Mouse (Mus musculus) cerebellum, postnatal 10 days (tissue): ENCODE measurements around the gene Kank1.

Experiments used
- DNase-seq, 2 experiments: peaks; one replicate each; pipeline ENCODE4 v3.0.0; 2021; ENCODE audit warnings: mixed read lengths in 2 of 2

The Kank1 gene

DNA sequence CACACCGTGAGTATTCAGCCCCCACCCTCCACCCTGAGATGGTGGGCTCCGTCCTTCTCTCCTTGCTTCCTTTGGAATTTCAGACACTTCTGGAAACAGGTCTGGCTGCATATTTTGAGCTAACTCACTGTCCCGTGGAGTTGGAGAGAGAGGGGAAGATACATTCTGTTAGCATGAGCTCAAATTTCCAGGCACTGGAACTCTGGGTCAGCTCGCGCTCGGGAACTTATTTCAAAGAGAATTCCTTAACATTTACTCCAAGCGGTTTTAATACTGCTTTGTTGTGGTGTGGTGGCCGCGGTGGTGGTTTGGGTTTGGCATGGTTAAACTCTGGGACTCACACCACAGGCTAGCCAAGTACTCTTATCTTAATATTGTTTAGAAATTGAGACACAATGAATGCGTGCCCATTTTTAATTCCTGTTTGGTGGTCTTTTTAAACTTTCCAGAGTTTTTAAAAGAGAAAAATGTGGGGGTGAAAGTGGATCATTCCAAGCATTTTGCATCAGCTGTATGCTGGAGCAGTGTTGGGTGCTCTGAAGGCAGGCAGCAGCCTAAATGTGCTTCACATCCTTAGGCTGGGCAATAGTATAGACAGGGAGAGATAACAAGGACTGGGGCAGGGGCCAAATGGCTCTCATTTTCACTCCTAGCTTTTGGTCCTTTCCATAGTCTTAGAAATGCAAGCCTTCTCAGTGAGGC lies 170.6 kb downstream of the Kank1 start:
- DNase-seq: no peak

DNA sequence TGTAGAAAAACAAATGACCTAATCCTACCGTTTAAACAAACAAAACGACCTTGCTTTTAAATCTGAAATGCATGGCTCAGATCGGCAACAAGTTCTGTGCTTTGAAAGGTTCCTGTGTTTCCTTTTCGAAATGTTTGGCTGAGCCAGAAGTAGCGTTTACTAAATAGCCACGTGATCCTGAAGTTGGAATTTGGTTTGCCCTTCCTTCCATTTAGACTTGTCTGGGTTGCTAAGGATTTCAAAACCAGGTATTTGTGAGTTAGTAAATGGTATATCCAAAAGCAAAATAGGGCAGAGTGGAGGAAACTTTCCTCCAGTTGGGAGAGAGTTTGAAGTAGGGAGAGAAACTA lies 171.1 kb downstream of the Kank1 start:
- no peak for DNase-seq

DNA sequence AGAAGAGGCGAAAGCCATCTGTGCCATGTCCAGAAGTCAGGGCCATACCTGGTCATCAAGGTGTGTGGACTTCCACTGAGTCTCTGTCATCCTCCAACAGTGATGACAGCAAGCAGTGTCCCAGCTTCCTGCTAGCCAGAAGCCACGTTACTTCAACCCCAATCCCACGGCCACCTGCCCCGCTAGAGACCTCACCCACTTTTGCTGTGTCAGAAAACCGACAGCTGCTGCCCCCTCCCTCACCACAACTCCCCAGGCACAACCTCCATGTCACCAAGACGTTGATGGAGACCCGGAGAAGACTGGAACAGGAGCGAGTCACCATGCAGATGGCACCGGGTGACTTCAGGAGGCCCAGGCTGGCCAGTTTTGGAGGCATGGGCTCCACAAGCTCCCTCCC lies 172.5 kb downstream of the Kank1 start:
- no peak for DNase-seq

DNA sequence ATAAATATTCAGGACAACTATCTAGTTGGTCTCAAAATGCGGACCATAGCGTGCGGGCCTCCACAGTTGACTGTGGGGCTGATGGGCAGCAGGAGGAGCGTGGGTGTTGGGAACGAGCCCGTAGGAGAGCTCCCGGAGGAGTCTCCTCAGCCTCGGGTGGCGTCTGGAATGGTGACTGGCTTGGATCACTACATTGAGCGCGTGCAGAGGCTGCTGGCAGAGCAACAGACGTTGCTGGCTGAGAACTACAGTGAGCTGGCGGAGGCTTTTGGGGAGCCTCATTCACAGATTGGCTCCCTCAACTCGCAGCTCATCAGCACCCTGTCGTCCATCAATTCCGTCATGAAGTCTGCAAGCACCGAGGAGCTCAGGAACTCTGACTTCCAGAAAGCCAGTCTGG lies 174.6 kb downstream of the Kank1 start:
- peak in 1 of 2 experiments; percentile 36 for DNase-seq

DNA sequence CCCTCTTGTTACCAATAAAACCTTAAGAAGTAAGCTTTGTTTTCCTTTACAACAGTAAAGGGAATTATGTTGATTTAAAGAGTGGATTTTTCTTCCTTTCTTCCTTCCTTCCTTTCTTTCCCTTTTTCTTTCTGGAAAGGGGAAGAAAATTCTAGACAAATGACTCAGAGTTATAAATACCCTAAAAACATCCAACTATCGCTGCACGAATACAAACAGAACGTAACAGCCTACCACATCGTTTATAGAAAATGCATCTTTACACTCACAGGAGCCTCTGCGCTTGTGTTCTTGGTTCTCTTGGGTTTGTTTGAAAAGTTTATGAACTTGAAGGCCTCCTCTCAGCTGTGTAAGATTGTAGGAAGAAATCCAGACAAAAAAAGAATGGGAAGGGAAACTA lies 178.7 kb downstream of the Kank1 start:
- no peak for DNase-seq

DNA sequence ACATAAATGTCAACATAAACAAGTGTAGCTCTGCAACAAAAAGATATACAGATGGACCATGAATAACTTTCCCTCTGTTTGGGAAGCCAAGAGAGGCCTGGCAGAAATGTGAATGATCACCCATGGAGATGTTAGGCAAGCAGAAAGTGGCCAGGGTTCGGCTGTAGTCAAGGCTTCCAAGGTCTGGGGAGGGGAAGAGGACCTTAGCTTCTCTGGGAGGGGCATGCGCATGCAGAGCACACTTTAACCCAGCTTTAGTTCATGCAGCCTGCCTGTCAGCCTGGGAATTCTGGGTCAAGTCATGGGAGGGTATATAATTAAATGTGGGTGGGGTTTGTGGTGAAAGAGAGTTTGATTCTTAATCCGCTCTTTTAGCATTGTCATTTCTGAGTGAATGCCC lies 180.9 kb downstream of the Kank1 start:
- no peak for DNase-seq

DNA sequence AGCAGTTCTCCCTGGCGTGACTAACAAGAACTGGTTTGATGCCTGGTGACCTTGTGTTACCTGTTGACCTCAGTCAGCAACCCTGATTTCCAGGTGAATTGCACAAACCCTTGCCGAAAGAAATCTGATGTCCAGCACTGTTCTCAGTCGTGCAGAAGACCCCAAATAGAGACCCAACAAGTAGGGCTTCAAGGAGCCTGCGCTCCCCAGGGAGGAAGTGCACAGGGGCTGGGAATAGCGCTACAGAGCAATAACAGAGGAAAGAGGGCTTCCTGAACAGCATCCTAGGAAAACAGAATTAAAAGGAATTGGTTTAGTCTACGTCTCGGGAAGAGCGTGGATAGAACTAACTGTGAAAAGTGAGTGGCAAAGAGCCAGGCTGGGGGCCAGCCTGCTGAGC lies 183.2 kb downstream of the Kank1 start:
- peak in 1 of 2 experiments; percentile 34 for DNase-seq

DNA sequence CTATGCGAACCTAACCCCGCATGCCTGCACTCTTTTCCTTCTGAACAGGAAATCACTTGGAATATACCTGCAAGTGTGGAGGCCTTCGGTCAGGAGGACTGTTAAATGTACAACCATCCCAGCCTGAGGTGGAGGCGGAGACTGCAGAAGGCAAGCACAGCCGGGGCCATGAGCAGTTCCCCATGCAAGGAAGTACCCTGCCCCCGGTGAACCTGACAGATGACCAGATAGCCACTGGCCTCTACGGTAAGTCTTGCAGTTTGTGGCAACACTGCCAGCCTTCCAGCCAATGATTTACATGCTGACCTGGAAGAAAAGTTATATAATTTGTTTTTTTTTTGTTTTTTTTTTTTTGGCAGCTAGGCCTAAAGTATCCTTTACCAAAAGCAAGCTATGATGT lies 185.3 kb downstream of the Kank1 start:
- DNase-seq: no peak

DNA sequence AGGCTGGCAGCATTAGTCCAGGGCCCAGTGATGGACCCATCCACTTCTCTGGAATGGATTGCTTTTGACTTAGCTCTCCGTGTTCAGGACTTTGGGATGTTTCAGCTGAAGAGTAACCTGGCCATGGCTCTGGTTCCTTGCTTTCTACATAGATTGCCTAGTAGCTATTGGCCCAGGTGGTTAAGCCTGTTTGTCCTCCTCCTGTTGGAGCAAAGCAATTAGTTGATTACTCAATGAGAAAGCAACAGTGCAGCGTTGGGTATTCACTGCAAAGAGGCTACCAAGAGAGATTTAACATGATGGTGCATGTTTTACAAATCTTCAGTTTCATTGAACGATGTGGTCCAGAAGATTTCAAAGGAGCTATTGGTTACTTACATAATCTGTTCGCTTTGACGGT lies 186.6 kb downstream of the Kank1 start:
- DNase-seq: no peak

DNA sequence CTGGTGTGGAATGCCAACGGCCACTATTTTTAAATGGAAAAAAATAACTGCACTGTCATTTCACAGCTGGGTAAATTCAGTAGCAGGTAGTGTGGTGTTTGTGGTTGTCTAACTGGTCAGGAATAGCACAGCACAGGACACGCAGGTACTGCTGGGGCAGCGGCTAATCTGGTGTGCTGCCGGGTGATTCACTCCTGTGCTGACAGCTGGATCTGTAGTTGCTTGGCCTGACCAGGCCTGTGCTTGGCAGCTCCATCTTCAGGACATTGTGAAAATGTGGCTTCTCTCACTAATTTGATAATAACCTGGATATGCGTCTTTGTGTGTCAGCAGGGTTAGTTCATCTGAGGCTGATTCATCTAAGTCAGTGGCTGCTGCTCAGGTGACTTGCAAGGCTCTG lies 189.7 kb downstream of the Kank1 start:
- DNase-seq: no peak

DNA sequence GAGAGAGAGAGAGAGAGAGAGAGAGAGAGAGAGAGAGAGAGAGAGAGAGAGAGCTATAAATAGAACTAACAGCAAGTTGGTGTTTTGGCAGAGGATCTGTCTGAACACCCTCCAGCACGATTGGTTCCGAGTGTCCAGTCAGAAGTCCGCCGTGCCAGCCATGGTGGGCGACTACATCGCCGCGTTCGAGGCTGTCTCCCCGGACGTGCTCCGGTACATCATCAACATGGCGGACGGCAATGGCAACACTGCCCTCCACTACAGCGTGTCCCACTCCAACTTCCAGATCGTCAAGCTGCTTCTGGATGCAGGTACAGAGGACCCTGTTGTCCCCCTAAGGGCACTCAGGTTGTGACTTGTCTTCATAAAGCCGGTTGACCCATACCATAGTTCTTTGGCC lies 191.1 kb downstream of the Kank1 start:
- no peak for DNase-seq

DNA sequence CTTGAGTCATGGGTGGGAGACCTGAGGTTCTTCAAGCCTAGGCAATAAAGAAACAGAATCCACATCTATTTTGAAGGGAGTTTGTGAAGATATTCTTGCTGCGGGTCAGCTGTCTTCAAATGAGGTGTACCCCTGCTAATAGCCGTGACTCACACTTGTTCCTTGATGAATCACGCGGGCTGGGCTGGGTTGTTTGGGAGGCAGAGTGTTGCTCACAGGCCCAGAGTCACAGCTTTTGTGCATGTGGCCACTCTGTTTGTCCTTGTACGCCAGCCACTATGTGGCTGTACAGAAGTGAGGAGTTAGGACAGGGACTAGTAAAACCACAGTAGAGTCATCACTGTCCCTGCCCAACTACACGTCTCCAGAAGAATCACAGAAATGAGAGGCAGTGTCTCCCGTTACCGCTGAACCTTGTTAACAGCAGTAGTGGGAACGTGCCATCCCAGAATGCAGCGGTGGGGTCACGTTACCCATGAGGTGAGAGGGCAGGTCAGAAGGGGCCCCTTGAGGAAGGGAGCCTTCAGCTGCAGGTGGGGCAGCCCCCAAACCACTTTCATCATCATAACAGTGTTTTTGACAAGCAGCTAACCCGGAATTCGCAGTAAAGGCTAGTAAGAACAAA lies 191.7 kb downstream of the Kank1 start:
- DNase-seq: no peak

DNA sequence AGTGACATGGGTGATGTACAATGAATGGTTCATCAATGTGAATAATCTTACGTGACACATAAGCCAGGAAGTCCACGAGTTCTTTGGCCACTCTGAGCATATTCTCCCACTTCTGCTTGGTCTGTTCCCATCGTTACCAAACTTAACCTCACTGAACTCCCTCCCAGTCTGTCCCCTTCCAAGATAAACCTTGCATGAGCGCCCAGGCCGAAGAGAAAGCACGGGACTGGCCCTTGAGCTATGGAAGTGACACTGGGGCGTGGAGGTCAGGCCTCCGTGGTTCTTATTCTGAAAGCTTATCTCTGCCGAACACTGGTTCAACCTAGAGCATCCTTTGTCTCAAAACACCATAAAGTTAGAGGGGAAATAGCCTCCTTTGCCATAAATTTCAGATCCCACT lies 194.7 kb downstream of the Kank1 start:
- no peak for DNase-seq

DNA sequence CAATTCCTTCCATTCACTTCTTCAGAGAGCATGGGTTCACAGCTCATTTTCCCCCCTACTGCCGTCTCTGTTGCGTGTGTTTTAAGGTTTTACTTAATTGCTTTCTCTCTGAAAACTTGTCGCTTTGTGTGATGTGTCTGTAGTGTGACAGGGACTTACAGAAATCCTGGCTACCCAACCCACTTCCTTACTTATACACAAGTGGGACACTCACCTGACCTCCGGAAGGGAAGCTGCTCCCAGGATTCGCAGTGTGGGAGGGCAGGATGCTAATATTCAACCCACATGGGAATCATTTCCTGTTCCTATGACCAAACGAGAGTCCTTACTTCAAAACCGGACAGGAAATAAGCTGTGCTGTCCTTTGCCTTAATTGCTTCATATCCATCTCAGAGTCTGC lies 195.1 kb downstream of the Kank1 start:
- DNase-seq: no peak

DNA sequence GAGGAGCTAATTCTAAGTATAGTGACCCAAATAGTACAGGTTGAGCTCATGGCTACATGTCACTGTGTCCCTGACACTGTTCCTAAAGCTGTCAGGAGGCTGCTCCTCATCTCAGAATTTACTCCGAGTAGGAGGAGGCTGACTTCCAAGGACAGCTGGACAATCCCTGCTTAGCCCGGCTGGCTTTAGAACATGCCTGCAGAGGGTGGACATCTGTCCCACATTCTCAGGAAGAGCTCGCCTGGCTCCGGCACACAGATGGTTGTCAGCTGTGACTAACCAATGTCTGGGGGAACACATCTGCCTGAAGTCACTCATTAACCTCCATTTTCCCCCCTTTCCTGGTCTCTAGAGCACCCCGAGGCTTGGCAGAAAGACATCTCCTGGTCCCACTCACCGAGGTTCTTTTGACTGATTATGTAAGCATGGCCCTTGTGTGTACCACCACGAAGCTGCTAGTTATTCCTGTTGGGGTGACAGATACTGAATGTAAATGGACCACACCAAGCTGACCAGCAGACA lies 196.5 kb downstream of the Kank1 start:
- peak in 1 of 2 experiments; percentile 20 for DNase-seq

DNA sequence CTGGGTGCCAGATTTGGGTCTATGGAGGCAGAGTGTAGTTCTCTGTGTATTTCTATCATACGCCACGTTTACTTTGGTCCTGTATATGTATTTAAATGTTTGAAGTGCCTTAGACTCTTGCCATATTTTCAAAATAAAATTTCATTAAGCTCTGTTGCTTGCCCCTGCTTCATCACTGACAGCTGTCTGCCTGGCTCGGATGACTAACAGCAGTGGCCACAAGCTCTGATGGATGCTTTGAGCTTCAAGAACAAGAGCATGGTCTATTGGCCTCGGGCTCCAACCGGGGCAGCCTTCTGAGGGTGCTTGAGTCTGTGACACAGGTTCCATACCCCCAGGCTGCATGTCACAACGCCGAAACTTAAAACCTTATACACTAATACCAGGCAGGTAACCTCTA lies 197.6 kb downstream of the Kank1 start:
- DNase-seq: peak in 1 of 2 experiments; percentile 13

DNA sequence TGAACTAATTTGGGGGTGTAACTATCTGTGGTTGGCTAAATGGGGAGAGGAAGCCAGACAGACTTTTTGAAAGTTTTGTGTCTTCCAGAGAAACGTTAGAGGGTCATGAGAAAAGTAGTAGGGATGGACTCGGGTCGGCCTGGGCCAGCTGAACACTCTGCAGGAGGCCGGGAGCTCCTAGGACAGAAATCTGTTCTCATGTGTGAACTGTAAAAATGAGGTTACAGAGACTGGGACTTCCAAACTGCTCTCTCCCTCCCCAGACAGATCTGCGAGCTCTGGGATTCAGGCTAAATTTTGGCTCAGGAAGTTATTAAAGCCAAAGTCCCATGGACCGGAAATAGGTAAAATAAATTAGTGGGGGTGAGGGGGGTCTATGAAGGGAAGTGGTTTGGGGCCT lies 198.0 kb downstream of the Kank1 start:
- DNase-seq: peak in 1 of 2 experiments; percentile 24

DNA sequence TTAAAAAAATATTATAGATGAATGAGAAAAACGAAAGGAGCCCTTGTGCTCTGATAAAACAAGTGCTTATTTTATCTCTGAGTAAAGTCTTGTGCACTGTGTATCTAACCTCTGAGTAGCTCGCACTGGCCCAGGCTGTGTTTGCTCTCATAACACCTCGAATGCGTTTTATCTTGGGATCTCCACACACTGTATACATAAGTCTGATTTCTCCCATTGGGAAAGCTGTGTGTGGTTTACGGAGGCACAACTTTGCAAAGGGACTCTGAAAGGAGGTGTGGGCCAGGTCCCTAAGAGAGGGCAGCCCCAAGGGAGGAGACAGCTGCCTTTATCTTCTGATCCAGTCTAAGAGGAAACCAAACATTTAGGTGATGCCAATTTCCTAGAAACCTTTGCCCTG lies 198.6 kb downstream of the Kank1 start:
- DNase-seq: no peak

DNA sequence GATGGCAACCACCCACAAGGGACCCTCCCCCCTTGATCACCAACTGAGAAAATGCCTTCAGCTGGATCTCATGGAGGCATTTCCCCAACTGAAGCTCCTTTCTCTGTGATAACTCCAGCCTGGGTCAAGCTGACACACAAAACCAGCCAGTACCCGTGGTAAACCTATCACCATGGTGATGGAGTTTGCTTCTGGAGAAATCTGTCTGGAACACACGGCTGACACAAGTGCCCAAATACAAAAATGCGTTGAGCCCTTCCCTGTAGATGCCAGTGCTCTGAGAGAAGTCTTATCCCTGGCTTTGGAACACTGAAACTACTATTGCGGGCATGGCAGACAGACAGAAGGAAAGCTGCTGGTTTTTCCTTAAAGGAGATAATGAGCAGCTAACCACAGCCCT lies 199.4 kb downstream of the Kank1 start:
- no peak for DNase-seq

DNA sequence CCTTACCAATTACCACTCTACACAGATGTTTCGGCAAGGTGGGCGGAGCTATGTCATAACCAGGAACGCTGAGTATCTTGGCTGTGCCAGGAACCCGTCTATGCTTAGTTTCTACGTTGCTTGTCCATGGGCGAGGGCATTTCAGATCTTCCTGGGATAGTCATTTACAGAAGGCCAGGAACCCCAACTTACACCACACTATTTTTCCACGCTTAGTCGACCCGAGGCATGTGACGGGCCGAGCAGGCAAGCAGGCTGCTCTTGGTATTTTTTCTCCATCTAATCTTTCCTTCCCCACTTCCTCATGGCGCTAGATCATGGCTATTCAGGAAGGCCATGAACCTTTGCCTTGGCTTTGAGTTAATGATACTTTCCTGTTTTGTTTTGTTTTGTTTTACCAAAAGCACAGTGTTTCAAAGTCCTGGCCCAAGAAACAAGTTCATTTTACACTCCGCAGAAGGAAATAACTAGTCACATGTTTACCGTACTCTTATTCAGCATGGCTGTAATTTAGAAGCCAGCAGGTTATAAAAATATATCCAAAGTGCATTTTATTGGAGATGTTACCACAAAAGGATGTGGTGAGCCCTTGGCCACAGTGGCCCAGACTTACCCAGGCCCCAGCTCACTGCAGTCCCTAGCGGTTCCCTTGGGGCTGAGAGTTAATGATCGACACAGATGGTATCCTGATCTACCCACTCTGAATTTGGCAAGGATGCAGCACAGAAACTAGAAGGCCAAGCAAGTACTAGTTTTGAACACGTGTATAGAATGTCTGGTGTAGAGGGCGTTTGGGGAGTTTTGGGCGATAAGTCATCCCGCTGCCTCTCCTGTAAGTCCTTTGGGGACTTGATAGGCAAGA lies 200.2 kb downstream of the Kank1 start:
- peak; percentile 44 to 66 for DNase-seq

DNA sequence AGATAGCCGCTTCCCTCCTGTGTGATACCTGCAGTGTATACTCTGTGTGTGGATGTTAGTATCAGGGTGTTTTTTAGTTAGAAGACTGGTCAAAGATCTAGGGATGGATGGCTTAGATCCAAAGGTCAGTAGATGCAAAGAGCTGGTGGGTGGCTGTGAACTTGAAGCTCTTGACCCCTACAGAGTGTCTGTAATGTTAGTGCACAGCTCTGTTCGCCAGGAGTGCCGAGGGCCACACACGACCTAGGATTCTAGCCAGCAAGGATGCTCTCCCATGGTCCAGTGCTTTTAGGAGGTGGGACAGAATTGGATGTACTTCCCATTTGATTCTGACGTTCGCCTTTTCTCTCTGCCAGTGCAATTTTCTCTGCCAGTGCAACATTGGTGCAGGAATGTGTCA lies 201.5 kb downstream of the Kank1 start:
- DNase-seq: peak; percentile 18 to 25

DNA sequence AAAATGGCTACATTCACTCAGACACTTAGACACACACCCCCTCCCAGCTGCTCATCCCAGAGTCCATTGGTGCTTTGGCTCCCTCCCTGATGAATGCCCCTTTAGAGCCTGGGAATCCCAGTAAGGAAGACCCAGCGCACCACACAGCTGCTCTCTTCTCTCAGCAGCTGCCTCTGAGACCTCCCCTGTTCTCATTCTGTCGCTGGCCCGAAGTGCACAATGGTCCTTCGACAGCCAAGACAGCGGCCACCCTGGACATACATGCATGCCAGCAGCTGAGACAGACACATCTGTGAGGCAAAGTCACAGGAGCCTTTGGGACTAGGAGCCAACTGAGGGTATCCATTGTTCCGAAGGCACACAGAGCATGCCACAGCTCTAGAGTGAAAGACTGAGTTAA lies 203.0 kb downstream of the Kank1 start:
- DNase-seq: peak in 1 of 2 experiments; percentile 44

DNA sequence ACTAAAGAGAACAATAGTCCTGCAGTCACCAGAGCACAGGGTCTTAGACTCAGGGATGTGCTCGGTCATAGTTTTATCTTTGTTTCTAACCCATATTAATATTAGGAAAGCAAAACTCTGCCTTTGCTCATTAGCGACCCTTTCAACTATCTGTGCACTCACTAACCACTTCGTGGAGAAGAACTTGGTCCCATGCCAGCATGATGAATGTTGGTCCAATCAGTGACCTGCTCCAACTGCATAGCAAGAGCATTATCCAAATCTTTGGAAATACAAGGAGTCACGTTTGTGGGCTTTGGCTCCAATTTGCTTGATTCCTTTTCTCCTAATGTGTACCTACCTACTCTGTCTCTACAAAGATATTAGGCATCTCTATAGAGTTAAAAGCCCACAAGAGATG lies 204.0 kb downstream of the Kank1 start:
- peak; percentile 21 to 24 for DNase-seq

DNA sequence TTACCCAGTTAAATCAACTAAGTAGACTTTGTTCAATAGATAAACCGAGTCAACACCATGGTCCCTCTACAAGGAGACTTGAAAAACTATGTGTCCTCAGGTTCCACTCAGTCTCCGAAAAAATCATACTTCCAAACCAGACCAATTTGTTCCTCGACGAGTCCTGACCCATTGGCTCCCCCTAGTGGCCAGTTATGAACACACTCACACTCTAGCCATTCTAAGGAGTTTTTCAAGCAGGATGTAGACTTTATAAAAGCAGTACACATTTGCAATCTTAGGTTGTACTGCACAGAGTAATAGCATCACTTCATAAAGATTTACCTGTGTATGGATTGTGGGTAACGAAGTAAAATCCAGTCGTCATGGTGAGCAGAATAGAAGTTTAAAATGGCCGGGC lies 208.3 kb downstream of the Kank1 start:
- DNase-seq: peak; percentile 86 to 89
